Mouse (Mus musculus) CD4-positive, CD25-positive, alpha-beta regulatory T cell, adult 2 months (primary cell): ENCODE measurements at regions not wholly inside any gene's neighbourhood (a gene's known extent, or its start where the extent isn't known, plus 50 kb on each side); places are given as distances from the start of the nearest gene placed in this dataset.

Source experiments
- DNase-seq: peaks from one replicate; pipeline ENCODE4 v3.0.0-alpha.2; 2012; ENCODE audit warnings: low read depth, low spot score

DNA sequence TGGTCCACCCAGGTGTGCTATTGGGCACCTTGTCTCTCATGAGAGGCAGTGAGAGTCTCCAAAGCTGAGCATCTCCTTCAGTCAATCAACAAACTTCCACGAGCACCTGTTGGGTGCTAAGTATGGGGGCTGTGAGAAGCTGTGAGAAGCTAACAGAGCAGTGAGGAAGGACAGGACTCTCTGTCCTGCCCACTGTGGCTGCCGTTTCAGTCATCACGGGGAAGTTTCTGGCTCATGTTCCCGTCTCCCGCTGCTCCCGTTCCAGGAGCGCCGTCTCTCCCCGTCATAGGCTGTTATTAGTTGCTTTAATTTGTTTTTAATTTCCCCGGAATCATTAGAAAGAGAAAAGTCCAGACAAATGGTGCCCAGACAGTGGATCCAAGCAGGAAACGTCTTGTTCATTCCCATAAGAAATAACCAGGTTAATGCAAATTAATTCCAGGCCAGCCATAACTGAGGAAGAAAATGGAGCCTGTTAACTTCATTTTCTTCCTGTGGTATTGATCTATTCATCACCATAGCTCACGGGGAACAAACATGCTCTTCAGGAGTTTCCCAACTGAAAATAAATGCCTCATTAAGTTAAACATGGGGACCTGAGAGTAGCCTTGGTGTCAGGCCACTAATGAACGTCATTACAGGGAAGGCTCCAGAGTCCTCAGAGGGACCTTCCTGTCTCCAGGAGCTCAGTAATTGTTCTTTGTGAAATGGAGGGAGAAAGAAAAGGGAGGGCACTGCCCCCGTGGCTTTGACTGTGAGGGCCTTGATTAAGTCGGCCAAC is 70.3 kb downstream of the Matn1 start:
- DNase-seq: no peak

GRCm38 (mm10) chr4:131015156-131015555 is 71.0 kb downstream of the Matn1 start:
- no peak for DNase-seq

DNA sequence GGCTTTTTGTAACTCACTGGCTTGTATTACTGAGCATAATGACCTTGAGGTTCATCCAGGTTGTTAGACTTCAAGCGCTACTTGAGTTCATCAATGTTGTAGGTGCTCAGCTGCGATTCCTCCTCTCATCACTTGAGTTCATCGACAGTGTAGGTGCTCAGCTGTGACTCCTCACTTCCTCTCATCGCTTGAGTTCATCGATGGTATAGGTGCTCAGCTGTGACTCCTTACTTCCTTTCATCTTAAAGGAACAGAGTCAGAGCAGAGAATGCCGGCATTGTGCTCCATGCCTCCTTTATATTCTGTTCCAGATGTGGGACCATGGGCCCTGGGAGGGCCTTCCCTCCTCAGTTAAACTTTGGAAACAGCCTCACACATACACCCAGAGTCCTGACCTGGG is 79.4 kb downstream of the Matn1 start:
- peak; percentile 3 for DNase-seq

DNA sequence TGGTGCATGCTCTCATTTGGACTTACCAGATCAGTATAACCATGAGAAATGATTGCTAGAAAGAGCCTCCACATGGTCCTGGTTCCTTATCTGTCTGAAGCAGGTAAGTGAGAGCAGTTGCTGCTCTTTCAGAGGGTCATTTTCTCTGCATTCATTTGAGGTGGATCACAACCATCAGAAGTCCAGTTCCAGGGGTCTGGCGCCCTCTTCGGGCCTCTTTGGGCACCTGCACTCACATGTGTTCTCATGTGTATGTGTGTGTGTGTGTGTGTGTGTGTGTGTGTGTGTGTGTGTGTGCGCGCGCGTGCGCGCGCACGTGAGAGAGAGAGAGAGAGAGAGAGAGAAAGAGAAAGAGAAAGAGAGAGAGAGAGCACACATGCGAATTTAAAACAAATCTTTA is 92.1 kb downstream of the Matn1 start:
- no peak for DNase-seq

DNA sequence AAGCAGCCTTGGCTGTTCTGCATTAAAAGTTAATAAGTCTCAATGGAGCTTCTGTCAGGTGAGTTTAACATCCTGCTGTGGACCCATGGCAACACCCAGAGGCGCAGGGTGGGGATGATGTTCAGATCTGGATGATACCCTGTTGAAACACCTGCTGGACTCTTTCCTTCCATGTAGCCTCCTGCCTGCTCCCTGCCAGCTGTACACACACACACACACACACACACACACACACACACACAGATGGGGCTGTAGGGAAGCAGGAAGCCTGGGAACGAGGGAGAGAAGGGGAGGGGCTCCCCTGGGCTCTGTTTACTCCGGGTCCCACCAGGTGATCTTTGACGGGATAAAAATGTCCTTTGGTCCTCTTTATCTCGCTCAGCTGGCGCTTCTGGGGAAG is 93.0 kb downstream of the Matn1 start:
- DNase-seq: no peak

DNA sequence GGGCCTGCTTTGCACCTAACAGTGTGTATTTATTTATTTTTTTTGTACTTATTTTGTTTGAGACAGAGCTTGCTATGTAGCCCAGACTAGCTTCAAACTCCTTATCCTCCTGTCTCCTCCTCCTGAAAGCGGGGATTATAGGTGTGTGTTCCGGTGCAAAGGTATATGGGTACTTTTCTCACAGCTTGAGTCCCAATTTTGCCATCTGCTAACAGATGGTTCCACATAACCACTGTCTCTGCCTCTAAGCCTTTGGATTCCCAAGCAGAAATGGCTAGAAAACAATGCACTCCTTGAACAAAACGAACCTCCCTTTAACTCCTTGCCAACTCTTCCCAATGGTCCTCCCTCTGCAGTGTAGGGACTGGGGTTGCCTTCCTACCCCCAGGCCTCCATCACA is 95.5 kb downstream of the Matn1 start:
- no peak for DNase-seq

DNA sequence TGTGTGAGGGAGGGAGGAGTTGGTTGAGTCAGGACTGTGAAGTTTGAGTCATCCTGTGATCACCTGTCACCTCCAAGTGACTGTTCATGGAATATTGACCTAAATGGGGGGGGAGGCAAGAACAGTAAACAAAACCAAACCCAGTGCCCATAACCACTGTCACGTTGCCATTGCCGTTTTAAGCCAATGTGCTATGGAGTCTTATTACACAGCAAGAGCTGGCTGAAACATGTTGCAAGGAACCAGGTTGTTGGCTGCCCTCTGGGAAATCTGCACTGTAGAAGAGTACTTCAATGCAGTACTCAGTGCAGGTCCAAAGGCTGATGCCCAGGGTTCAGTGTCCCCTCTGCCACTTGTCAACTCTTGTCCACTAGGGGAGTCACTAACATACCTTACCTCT is 97.0 kb downstream of the Matn1 start:
- no peak for DNase-seq

- DNase-seq: no peak
Measured at GRCm38 (mm10) chr4:131046101-131046500, 101.9 kb downstream of the Matn1 start.

- no peak for DNase-seq
Measured at GRCm38 (mm10) chr4:131046969-131047650, 102.9 kb downstream of the Matn1 start.

- no peak for DNase-seq
Measured at GRCm38 (mm10) chr4:131056293-131056692, 112.1 kb downstream of the Matn1 start.

DNA sequence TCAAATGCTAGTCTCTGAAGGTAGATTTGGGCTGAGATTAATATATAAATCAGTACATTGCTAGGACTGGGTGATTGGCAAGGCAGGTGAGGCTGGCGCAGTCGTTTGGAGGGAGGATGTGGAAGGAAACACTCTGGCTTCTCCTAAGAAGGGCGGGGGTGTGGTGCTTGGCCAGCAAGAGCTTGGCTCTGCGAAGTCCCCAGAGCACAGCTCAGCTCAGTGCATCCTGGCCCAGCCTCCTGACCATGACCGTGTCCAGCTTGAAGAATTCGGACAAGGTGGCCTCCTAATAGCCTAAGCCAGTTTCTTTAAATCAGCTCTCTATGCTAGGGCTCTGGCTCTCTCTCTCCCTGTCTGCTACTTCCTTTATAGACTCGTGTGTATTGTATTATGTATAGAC is 115.4 kb downstream of the Matn1 start:
- DNase-seq: no peak

GRCm38 (mm10) chr4:131060191-131060680 is 116.1 kb downstream of the Matn1 start:
- no peak for DNase-seq

DNA sequence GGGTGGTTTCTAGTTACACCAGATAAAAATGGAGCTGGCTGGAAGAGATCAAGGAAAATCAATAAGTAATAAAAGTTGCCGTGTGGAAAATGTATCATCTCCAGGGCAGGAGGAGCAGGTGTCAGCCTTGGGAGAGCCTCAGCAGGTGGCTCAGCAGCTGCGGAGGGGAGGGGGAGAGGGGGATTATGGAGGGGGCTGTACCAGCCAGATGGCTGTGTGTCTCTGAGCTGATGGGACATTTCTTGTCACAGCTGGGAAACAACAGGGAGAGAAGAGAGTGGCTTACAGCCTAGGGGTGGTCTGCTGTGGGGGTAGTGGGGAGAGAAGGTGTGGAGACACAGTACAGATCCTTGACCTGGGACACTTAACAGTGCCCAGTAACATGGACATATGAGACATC is 116.5 kb downstream of the Matn1 start:
- DNase-seq: no peak

GRCm38 (mm10) chr4:131062592-131062991 is 118.4 kb downstream of the Matn1 start:
- no peak for DNase-seq

- DNase-seq: no peak
Measured at GRCm38 (mm10) chr4:131066186-131066939, 122.2 kb downstream of the Matn1 start.

- no peak for DNase-seq
Measured at GRCm38 (mm10) chr4:131070566-131070965, 126.4 kb downstream of the Matn1 start.

GRCm38 (mm10) chr4:131072623-131073022 is 128.4 kb downstream of the Matn1 start:
- DNase-seq: no peak

GRCm38 (mm10) chr4:131073420-131073819 is 129.2 kb downstream of the Matn1 start:
- no peak for DNase-seq

GRCm38 (mm10) chr4:131075326-131075932 is 131.2 kb downstream of the Matn1 start:
- DNase-seq: no peak

- no peak for DNase-seq
Measured at GRCm38 (mm10) chr4:131076628-131077027, 132.4 kb downstream of the Matn1 start.

DNA sequence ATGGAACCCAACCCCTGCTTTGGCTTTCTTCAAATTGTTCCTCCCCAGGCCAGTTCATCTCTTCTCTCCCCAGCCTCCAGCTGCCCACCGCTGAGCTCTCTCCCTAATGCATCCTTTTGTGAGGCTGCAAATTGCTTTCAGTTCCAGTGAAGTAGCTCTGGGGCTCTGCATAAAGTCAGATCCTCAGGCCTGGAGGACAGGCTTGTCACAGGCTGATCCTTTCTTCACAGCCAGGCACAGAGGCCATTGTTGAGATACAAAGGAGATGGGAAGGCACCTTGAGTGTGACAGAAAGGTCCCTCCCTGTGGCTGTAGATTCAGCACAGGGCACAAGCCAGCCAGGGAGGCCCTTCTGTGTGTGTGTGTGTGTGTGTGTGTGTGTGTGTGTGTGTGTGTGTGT is 135.9 kb downstream of the Matn1 start:
- no peak for DNase-seq

- no peak for DNase-seq
Measured at GRCm38 (mm10) chr4:131083405-131083804, 139.2 kb downstream of the Matn1 start.
